Mouse (Mus musculus): ENCODE measurements at regions not wholly inside any gene's neighbourhood (a gene's known extent, or its start where the extent isn't known, plus 50 kb on each side); places are given as distances from the start of the nearest gene placed in this dataset.

GRCm38 (mm10) chr11:57913801-57914560 lies 81.4 kb upstream of the Hand1 start:
- H3K4me2 ChIP-seq (ENCODE audit: low read depth): no peak overlapping the region
- DNase-seq (ENCODE audit: low spot score) (no peak), ATAC-seq (ENCODE audit: insufficient read depth, low FRiP score, low TSS enrichment) (no peak)
- no peaks in the 10 kb centered on the region for H3K36me3 ChIP-seq (ENCODE audit: control insufficient read depth, insufficient read depth, low read length)
- no peaks in the 10 kb centered on the region for H3K9me3 ChIP-seq (ENCODE audit: control insufficient read depth, low read length)
- 79% methylated on average over 3 of the region's 3 CpGs for WGBS
- no peak overlapping the region for H3K27ac ChIP-seq (ENCODE audit: low read depth, low read length)
- H3K4me3 ChIP-seq (ENCODE audit: low read depth, low read length): no peak overlapping the region
- no peaks in the 10 kb centered on the region for H3K4me1 ChIP-seq (ENCODE audit: control insufficient read depth, insufficient read depth, low read length)
- no peak overlapping the region for H3K9ac ChIP-seq (ENCODE audit: low read length)
- H3K27me3 ChIP-seq (ENCODE audit: control insufficient read depth, insufficient read depth, low read length): no peaks in the 10 kb centered on the region

DNA sequence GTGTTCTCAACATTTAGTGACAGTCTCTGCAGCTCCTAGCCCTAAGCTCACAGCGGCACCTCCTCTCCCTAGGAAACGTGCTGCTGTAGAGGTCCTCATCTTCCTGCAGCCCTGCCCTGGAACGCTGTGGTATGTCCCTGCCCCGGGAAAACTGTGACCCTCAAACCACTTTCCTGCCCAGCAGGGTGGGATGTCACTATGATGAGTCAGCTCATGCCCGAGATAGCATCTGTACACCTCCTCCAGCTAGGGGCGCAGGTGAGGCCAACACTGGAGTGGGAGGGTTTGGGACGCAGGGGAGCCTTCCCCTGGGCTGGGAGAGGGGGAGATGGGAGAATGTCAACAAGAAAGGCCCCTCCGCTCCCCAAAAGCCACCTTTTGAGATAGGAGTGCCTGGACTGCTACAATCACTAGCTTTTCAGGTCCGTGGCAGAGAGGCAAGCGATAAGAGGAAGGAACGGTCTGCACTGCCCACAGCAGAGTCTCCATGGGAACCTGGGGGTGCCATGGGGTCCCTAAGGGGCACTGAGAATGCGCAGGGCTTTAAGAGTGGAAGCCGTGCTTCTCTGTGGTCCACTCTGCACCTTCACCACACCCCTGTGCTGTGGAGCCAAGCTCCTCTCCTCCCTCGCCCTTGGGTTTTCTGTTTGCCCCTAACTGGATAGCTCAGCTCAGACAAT lies 80.5 kb upstream of the Hand1 start:
- Histone ChIP-seq H3K36me3 (ENCODE audit: control insufficient read depth, insufficient read depth, low read length) (no peaks in the 10 kb centered on the region), H3K27ac (ENCODE audit: low read depth, low read length) (no peak overlapping the region), H3K27me3 (ENCODE audit: control insufficient read depth, insufficient read depth, low read length) (no peaks in the 10 kb centered on the region), H3K4me1 (ENCODE audit: control insufficient read depth, insufficient read depth, low read length) (no peaks in the 10 kb centered on the region), H3K9me3 (ENCODE audit: control insufficient read depth, low read length) (no peaks in the 10 kb centered on the region), H3K4me2 (ENCODE audit: low read depth) (no peak overlapping the region), H3K9ac (ENCODE audit: low read length) (no peak overlapping the region; the same call in 1 of the 2 replicates), H3K4me3 (ENCODE audit: low read depth, low read length) (no peak overlapping the region)
- WGBS: 55% methylated on average over 14 of the region's 14 CpGs
- ATAC-seq (ENCODE audit: insufficient read depth, low FRiP score, low TSS enrichment) (no peak), DNase-seq (ENCODE audit: low spot score) (no peak)

GRCm38 (mm10) chr11:57911698-57912283 lies 79.2 kb upstream of the Hand1 start:
- no peak for DNase-seq (ENCODE audit: low spot score)
- no peak for ATAC-seq (ENCODE audit: insufficient read depth, low FRiP score, low TSS enrichment)
- Histone ChIP-seq H3K4me2 (ENCODE audit: low read depth) (no peak overlapping the region), H3K4me1 (ENCODE audit: control insufficient read depth, insufficient read depth, low read length) (no peaks in the 10 kb centered on the region), H3K27me3 (ENCODE audit: control insufficient read depth, insufficient read depth, low read length) (no peaks in the 10 kb centered on the region), H3K9ac (ENCODE audit: low read length) (no peak overlapping the region), H3K9me3 (ENCODE audit: control insufficient read depth, low read length) (no peaks in the 10 kb centered on the region), H3K27ac (ENCODE audit: low read depth, low read length) (no peak overlapping the region), H3K4me3 (ENCODE audit: low read depth, low read length) (no peak overlapping the region), H3K36me3 (ENCODE audit: control insufficient read depth, insufficient read depth, low read length) (no peaks in the 10 kb centered on the region)
- 50% methylated on average over 10 of the region's 10 CpGs for WGBS

DNA sequence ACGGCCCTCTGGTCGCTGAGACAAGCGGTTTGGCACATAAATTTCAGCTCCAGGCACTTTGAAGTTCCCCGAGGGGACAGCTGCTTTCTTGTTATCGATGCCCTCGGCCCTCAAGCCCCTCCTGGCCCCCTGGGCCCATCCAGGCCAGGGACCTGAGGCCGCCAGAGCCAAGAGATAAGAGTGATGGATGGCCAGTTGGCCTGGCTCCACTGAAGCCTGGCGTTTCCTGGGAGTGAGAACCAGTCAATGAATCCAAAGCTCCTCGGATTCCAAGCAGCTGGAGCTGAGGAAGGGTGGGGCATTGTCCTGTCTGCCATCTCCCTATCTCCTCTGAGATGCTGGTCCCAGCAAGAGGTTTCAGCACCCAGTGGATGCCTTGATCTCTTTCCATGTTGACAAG lies 71.6 kb upstream of the Hand1 start:
- WGBS: 49% methylated on average over 9 of the region's 9 CpGs
- ATAC-seq (ENCODE audit: insufficient read depth, low FRiP score, low TSS enrichment) (no peak), DNase-seq (ENCODE audit: low spot score) (no peak)
- H3K4me1 ChIP-seq (ENCODE audit: control insufficient read depth, insufficient read depth, low read length): no peaks in the 10 kb centered on the region
- H3K4me3 ChIP-seq (ENCODE audit: low read depth, low read length): no peak overlapping the region
- no peaks in the 10 kb centered on the region for H3K9me3 ChIP-seq (ENCODE audit: control insufficient read depth, low read length)
- H3K9ac ChIP-seq (ENCODE audit: low read length): no peak overlapping the region
- no peaks in the 10 kb centered on the region for H3K27me3 ChIP-seq (ENCODE audit: control insufficient read depth, insufficient read depth, low read length)
- no peaks in the 10 kb centered on the region for H3K36me3 ChIP-seq (ENCODE audit: control insufficient read depth, insufficient read depth, low read length)
- H3K27ac ChIP-seq (ENCODE audit: low read depth, low read length): no peak overlapping the region
- no peak overlapping the region for H3K4me2 ChIP-seq (ENCODE audit: low read depth)

GRCm38 (mm10) chr11:57899335-57899734 lies 66.7 kb upstream of the Hand1 start:
- H3K4me3 ChIP-seq (ENCODE audit: low read depth, low read length): no peak overlapping the region
- H3K4me1 ChIP-seq (ENCODE audit: control insufficient read depth, insufficient read depth, low read length): no peaks in the 10 kb centered on the region
- 77% methylated on average over 4 of the region's 4 CpGs for WGBS
- H3K9me3 ChIP-seq (ENCODE audit: control insufficient read depth, low read length): no peaks in the 10 kb centered on the region
- no peak overlapping the region for H3K27ac ChIP-seq (ENCODE audit: low read depth, low read length)
- no peak overlapping the region for H3K4me2 ChIP-seq (ENCODE audit: low read depth)
- no peak for ATAC-seq (ENCODE audit: insufficient read depth, low FRiP score, low TSS enrichment)
- H3K36me3 ChIP-seq (ENCODE audit: control insufficient read depth, insufficient read depth, low read length): no peaks in the 10 kb centered on the region
- no peaks in the 10 kb centered on the region for H3K27me3 ChIP-seq (ENCODE audit: control insufficient read depth, insufficient read depth, low read length)
- DNase-seq (ENCODE audit: low spot score): no peak
- no peak overlapping the region for H3K9ac ChIP-seq (ENCODE audit: low read length)

DNA sequence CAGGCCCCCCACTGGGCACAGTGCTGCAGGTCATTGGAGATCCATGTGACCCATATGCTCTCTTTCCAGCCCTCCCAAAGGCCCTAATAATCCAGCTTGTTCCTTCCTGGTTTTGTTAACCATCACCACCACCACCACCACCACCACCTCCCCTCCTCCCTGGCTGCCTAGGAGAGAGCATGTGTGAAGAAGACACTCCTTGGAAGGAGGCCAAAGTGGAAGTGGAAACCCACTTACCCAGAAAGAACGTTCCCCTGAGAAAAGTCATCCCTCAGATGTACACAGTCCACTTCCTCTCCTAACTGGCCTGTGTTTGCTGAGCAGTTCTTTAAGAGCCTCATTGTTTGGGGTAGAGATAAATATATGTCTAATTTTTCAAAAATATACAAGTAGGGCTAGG lies 62.9 kb upstream of the Hand1 start:
- Histone ChIP-seq H3K9ac (ENCODE audit: low read length) (no peak overlapping the region), H3K9me3 (ENCODE audit: control insufficient read depth, low read length) (no peaks in the 10 kb centered on the region), H3K36me3 (ENCODE audit: control insufficient read depth, insufficient read depth, low read length) (no peaks in the 10 kb centered on the region), H3K27me3 (ENCODE audit: control insufficient read depth, insufficient read depth, low read length) (no peaks in the 10 kb centered on the region), H3K27ac (ENCODE audit: low read depth, low read length) (no peak overlapping the region), H3K4me3 (ENCODE audit: low read depth, low read length) (no peak overlapping the region), H3K4me2 (ENCODE audit: low read depth) (no peak overlapping the region), H3K4me1 (ENCODE audit: control insufficient read depth, insufficient read depth, low read length) (no peaks in the 10 kb centered on the region)
- WGBS: 76% methylated on average over 1 of the region's 1 CpGs
- ATAC-seq (ENCODE audit: insufficient read depth, low FRiP score, low TSS enrichment) (no peak), DNase-seq (ENCODE audit: low spot score) (no peak)

DNA sequence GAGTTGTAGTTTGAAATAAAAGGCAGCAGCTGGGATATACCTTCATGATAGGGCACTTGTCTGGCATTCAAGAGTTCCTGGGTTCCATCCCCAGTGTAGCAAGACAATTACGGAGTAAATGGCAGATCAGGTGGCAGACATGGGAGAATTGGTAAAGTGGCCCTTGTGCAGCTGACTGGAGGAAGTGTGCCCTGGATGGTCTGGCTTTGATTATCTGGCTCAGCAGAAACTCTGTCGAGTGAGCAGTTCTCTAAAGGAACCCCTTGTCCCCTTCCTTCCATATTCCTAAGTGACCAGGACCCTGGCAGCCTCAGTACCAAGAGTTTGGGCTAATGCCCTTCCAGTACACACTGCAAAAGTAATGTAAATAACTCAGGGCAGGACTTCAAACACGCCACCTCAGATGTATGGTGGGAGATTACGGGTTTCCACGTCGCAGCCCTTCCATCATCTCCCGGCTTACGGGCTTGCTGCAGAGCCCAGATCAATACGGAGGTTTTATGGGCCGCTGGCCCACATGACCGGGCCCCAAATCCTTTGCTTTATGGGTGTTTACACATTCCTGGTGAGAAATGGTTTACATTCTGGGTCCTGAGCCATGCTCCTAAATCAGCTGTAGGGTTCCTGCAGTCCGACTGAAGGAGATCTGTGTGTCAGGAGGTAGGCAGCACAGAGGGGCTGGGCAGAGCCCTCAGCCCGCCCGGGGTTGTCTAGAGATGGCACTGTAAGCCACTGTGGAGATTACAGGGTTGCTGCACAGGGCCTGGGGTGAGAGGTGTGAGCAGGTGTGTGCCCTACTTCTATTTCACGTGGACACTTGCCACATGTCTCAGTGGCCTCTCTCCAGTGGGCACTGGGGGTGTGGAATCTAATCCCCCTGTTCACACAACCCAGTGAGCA lies 50.4 kb upstream of the Hand1 start:
- Histone ChIP-seq H3K4me2 (ENCODE audit: low read depth) (no peak overlapping the region), H3K9ac (ENCODE audit: low read length) (no peak overlapping the region), H3K27ac (ENCODE audit: low read depth, low read length) (no peak overlapping the region), H3K4me3 (ENCODE audit: low read depth, low read length) (no peak overlapping the region), H3K36me3 (ENCODE audit: control insufficient read depth, insufficient read depth, low read length) (no peaks in the 10 kb centered on the region), H3K9me3 (ENCODE audit: control insufficient read depth, low read length) (no peaks in the 10 kb centered on the region), H3K27me3 (ENCODE audit: control insufficient read depth, insufficient read depth, low read length) (no peaks in the 10 kb centered on the region), H3K4me1 (ENCODE audit: control insufficient read depth, insufficient read depth, low read length) (no peaks in the 10 kb centered on the region)
- DNase-seq (ENCODE audit: low spot score) (no peak), ATAC-seq (ENCODE audit: insufficient read depth, low FRiP score, low TSS enrichment) (no peak)
- 60% methylated on average over 15 of the region's 15 CpGs for WGBS
